23 mouse cellular contexts compared by ENCODE assay signal in the genomic region with DNA sequence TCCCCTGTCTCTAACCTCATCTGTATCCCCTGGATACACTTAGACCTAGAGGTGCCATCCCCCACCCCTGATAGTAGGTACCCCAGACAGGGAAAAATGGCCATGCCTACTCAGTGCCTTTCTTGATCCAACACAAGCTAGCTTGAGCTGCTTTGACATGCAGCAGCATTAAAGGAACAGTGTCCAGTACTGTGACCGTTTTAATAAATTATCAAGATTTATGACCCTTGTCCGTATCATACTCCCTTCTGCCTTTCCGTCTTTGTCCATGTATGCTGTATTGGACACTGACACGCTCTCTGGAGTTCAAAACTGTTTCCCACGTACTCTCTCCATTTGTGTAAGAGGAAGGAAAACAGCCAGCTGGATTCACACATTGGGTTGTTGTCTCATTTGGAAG.
DNase-seq lines count a peak whose midpoint lies in the region; ATAC-seq and TF ChIP-seq lines count a peak whose summit lies in the region.
"Had no signal": no experiment of that assay in that cellular context is flagged by ENCODE, and none has a peak within 500 bp of the region (broad histone marks: within the 10 kb centered on the region; RNA-seq: fewer than 3 reads in every experiment).

No protein-coding gene starts in this region.

- 31% methylated on average over 5 of the region's 5 CpGs for WGBS in kidney, embryonic 15.5 days
- 20% methylated on average over 5 of the region's 5 CpGs for WGBS in kidney, postnatal 0 days
- WGBS in neural tube, embryonic 11.5 days = 66% methylated on average over 5 of the region's 5 CpGs
- 53% methylated on average over 5 of the region's 5 CpGs for WGBS in neural tube, embryonic 15.5 days
- WGBS in neural tube, embryonic 14.5 days = 42% methylated on average over 5 of the region's 5 CpGs

- DNase-seq in kidney, postnatal 25 days = no peak
- peak; percentile 11 for DNase-seq in kidney, postnatal 0 days (ENCODE audit: low spot score)
- DNase-seq in kidney, postnatal 14 days = no peak
- no peak for DNase-seq in neural tube, embryonic 11.5 days (ENCODE audit: low spot score)
- DNase-seq in layer of hippocampus, adult 9-10 months (ENCODE audit: low spot score) = no peak
- DNase-seq: adrenal gland, adult 2 months; adrenal gland, postnatal 10 days; adrenal gland, postnatal 25 days; cerebellum, adult 11 months; cerebellum, adult 18-20 months; cerebellum, adult 8-10 months; cerebellum, adult 9-11 months; cerebellum, postnatal 14 days; cerebellum, postnatal 36 days; embryo, embryonic 11 days had no signal

- 0 out of 2 replicates have a peak, but pooled peaks have one; percentile 62 for ATAC-seq in kidney, embryonic 15.5 days (replicated peaks; ENCODE audit: low FRiP score)
- ATAC-seq in kidney, postnatal 0 days (replicated peaks; ENCODE audit: low FRiP score, low read depth) = peak; percentile 68; the same call in 1 of the 2 replicates
- peak; percentile 38; the same call in 1 of the 2 replicates for ATAC-seq in neural tube, embryonic 11.5 days (ENCODE audit: insufficient read depth, low FRiP score, low TSS enrichment)
- no peak for ATAC-seq in neural tube, embryonic 15.5 days (ENCODE audit: low FRiP score)
- ATAC-seq in neural tube, embryonic 14.5 days (ENCODE audit: low read depth) = peak; percentile 38; the same call in 1 of the 2 replicates

- no peaks in the 10 kb centered on the region for H3K36me3 ChIP-seq in kidney, embryonic 15.5 days
- no peaks in the 10 kb centered on the region for H3K36me3 ChIP-seq in kidney, postnatal 0 days (ENCODE audit: insufficient read depth, low read length)
- H3K36me3 ChIP-seq in neural tube, embryonic 11.5 days (ENCODE audit: control insufficient read depth, insufficient read depth, low read length) = no peaks in the 10 kb centered on the region
- no peaks in the 10 kb centered on the region for H3K36me3 ChIP-seq in neural tube, embryonic 15.5 days
- H3K36me3 ChIP-seq in neural tube, embryonic 14.5 days (ENCODE audit: control insufficient read depth, insufficient read depth, low read length) = no peaks in the 10 kb centered on the region
- H3K36me3 ChIP-seq: embryonic facial prominence, embryonic 13.5 days; embryonic facial prominence, embryonic 15.5 days; forebrain, embryonic 10.5 days; forebrain, embryonic 12.5 days had no signal

- H3K27me3 ChIP-seq in kidney, embryonic 15.5 days = no peaks in the 10 kb centered on the region
- no peaks in the 10 kb centered on the region for H3K27me3 ChIP-seq in kidney, postnatal 0 days (ENCODE audit: insufficient read depth, low read length)
- no peaks in the 10 kb centered on the region for H3K27me3 ChIP-seq in neural tube, embryonic 11.5 days (ENCODE audit: control insufficient read depth, insufficient read depth, low read length)
- no peaks in the 10 kb centered on the region for H3K27me3 ChIP-seq in neural tube, embryonic 15.5 days (replicated peaks)
- no peaks in the 10 kb centered on the region for H3K27me3 ChIP-seq in neural tube, embryonic 14.5 days (ENCODE audit: control insufficient read depth, insufficient read depth, low read length)
- H3K27me3 ChIP-seq: embryonic facial prominence, embryonic 13.5 days; embryonic facial prominence, embryonic 15.5 days; forebrain, embryonic 12.5 days had no signal

- H3K9me3 ChIP-seq in kidney, embryonic 15.5 days (replicated peaks) = no peaks in the 10 kb centered on the region
- no peaks in the 10 kb centered on the region for H3K9me3 ChIP-seq in kidney, postnatal 0 days (replicated peaks; ENCODE audit: low read length)
- H3K9me3 ChIP-seq in neural tube, embryonic 11.5 days (ENCODE audit: control insufficient read depth, low read length) = no peaks in the 10 kb centered on the region
- H3K9me3 ChIP-seq in neural tube, embryonic 15.5 days (replicated peaks) = no peaks in the 10 kb centered on the region
- H3K9me3 ChIP-seq in neural tube, embryonic 14.5 days (ENCODE audit: control insufficient read depth, low read length) = no peaks in the 10 kb centered on the region
- H3K9me3 ChIP-seq: embryonic facial prominence, embryonic 13.5 days; embryonic facial prominence, embryonic 15.5 days; forebrain, embryonic 10.5 days; forebrain, embryonic 12.5 days had no signal

- H3K4me2 ChIP-seq in kidney, embryonic 15.5 days = no peak overlapping the region
- H3K4me2 ChIP-seq in kidney, postnatal 0 days (ENCODE audit: low read length) = no peak overlapping the region
- no peak overlapping the region for H3K4me2 ChIP-seq in neural tube, embryonic 11.5 days (ENCODE audit: low read depth)
- H3K4me2 ChIP-seq in neural tube, embryonic 15.5 days = no peak overlapping the region
- no peak overlapping the region for H3K4me2 ChIP-seq in neural tube, embryonic 14.5 days (ENCODE audit: low read depth, low read length)
- H3K4me2 ChIP-seq: embryonic facial prominence, embryonic 13.5 days; embryonic facial prominence, embryonic 15.5 days; forebrain, embryonic 12.5 days had no signal

- no peak overlapping the region for H3K9ac ChIP-seq in kidney, embryonic 15.5 days
- no peak overlapping the region for H3K9ac ChIP-seq in kidney, postnatal 0 days (ENCODE audit: low read depth, low read length)
- no peak overlapping the region for H3K9ac ChIP-seq in neural tube, embryonic 11.5 days (ENCODE audit: low read length)
- no peak overlapping the region for H3K9ac ChIP-seq in neural tube, embryonic 15.5 days (replicated peaks)
- H3K9ac ChIP-seq in neural tube, embryonic 14.5 days (replicated peaks; ENCODE audit: low read depth, low read length) = no peak overlapping the region
- H3K9ac ChIP-seq: embryonic facial prominence, embryonic 13.5 days; embryonic facial prominence, embryonic 15.5 days; forebrain, embryonic 12.5 days had no signal

- H3K27ac ChIP-seq in kidney, embryonic 15.5 days = no peak overlapping the region
- H3K27ac ChIP-seq in kidney, postnatal 0 days = no peak overlapping the region
- no peak overlapping the region for H3K27ac ChIP-seq in neural tube, embryonic 11.5 days (ENCODE audit: low read depth, low read length)
- no peak overlapping the region for H3K27ac ChIP-seq in neural tube, embryonic 15.5 days (replicated peaks)
- no peak overlapping the region for H3K27ac ChIP-seq in neural tube, embryonic 14.5 days (ENCODE audit: low read depth, low read length)
- H3K27ac ChIP-seq: forebrain, embryonic 10.5 days; forebrain, embryonic 12.5 days had no signal

- TF ChIP-seq CTCF in kidney, postnatal 0 days (IDR thresholded peaks at IDR 0.05; ENCODE audit: low read depth) = no peak

- peaks cover 9% of the 10 kb centered on the region; the same call in 1 of the 2 replicates for H3K4me1 ChIP-seq in kidney, embryonic 15.5 days
- H3K4me1 ChIP-seq in kidney, postnatal 0 days (replicated peaks; ENCODE audit: insufficient read depth, low read length) = 0 out of 2 replicates have a peak, but pooled peaks cover 3% of the 10 kb centered on the region
- no peaks in the 10 kb centered on the region for H3K4me1 ChIP-seq in neural tube, embryonic 11.5 days (ENCODE audit: control insufficient read depth, insufficient read depth, low read length)
- H3K4me1 ChIP-seq in neural tube, embryonic 15.5 days = no peaks in the 10 kb centered on the region
- peaks cover 3% of the 10 kb centered on the region; the same call in 1 of the 2 replicates for H3K4me1 ChIP-seq in neural tube, embryonic 14.5 days (ENCODE audit: control insufficient read depth, insufficient read depth, low read length)
- H3K4me1 ChIP-seq: forebrain, embryonic 12.5 days had no signal

- no peak overlapping the region for H3K4me3 ChIP-seq in kidney, embryonic 15.5 days (replicated peaks)
- no peak overlapping the region for H3K4me3 ChIP-seq in kidney, postnatal 0 days (replicated peaks; ENCODE audit: low read depth, low read length)
- H3K4me3 ChIP-seq in neural tube, embryonic 11.5 days (ENCODE audit: low read depth, low read length) = no peak overlapping the region
- no peak overlapping the region for H3K4me3 ChIP-seq in neural tube, embryonic 15.5 days (replicated peaks)
- H3K4me3 ChIP-seq in neural tube, embryonic 14.5 days (ENCODE audit: low read depth, low read length) = no peak overlapping the region
- H3K4me3 ChIP-seq: embryonic facial prominence, embryonic 13.5 days; embryonic facial prominence, embryonic 15.5 days; erythroblast, embryonic 14.5 days; forebrain, embryonic 10.5 days; forebrain, embryonic 12.5 days had no signal
